Mouse (Mus musculus): Measurements from ENCODE around the gene Atg5. TPM values are rescaled to one million over a fixed set of nuclear protein-coding genes. Genes with fewer than 3 reads are reported as not detected.

Atg5 gene
- total RNA-seq, 1 experiment from 2014 or later = 32.7 TPM

Other genes starting within 250 kb of the Atg5 start
- gene Crybg1, start 119.5 kb upstream of the Atg5 start, total RNA-seq (2017) = 34.7 TPM in 2 replicates

All from neutrophil, adult 5-6 weeks (primary cell).